Mouse (Mus musculus) bone marrow, adult 2 months (tissue): Measurements from ENCODE around the gene Il17d. TPM values are rescaled to one million over a fixed set of nuclear protein-coding genes. Genes with fewer than 3 reads are reported as not detected.

Experiments used
- H3K27ac ChIP-seq: fragments of 200-500 bp; 2 replicates; pipeline ENCODE4 v1.5.1; 2012; ENCODE audit warnings: low read depth, mild to moderate bottlenecking, control low read depth, inconsistent platforms, low read length; ENCODE audit not compliant: control insufficient read depth, poor library complexity, insufficient read depth
- H3K4me1 ChIP-seq: fragments of 200-500 bp; 2 replicates; pipeline ENCODE4 v1.6.1; 2011; ENCODE audit warnings: low read length; ENCODE audit not compliant: control insufficient read depth, insufficient read depth
- H3K4me3 ChIP-seq: fragments of 200-500 bp; replicated peaks from 2 replicates; pipeline ENCODE3; 2011; ENCODE audit warnings: mild to moderate bottlenecking, low read depth, low read length, control low read depth; ENCODE audit not compliant: control insufficient read depth
- CTCF ChIP-seq: fragments of 200-500 bp; IDR thresholded peaks from 2 replicates; pipeline ENCODE4 v1.5.1; 2011; ENCODE audit warnings: low read length, control low read depth; ENCODE audit not compliant: control insufficient read depth, insufficient read depth
- POLR2A ChIP-seq: fragments of 200-500 bp; IDR thresholded peaks from 2 replicates; pipeline ENCODE4 v1.6.1; 2011; ENCODE audit warnings: low read depth, mild to moderate bottlenecking, control low read depth, low read length, borderline replicate concordance; ENCODE audit not compliant: control insufficient read depth
- WGBS: fragments of 180-500 bp; shearing (Covaris S2); methylation state at CpG from one replicate; pipeline ENCODE4 v1.1.7; 2018; 5-methylcytosine and 5-hydroxymethylcytosine counted together
- polyA plus RNA-seq: library from polyadenylated mRNA; stranded (reverse); fragments of >200 nt; gene quantifications from 2 replicates; pipeline ENCODE4 v1.2.4, GENCODE M21; 2011; ENCODE audit warnings: low replicate concordance; ENCODE audit not compliant: missing spikeins, insufficient read depth, insufficient read length

The Il17d gene
- polyA plus RNA-seq = 2.0 and 2.4 TPM in 2 replicates

GRCm38 (mm10) chr14:57524671-57525387 lies at the start of gene Il17d:
Il17d (plus strand) TSS chr14:57524777.
- H3K4me1 ChIP-seq = no peaks in the 10 kb centered on the region; the same call in none of the 2 replicates
- TF ChIP-seq POLR2A = no peak
- TF ChIP-seq CTCF = no peak
- 6% methylated on average over 80 of the region's 104 CpGs for WGBS
- H3K4me3 ChIP-seq = peak within 1 kb of the TSS; percentile 49
- H3K27ac ChIP-seq = no peak within 1 kb of the TSS

DNA sequence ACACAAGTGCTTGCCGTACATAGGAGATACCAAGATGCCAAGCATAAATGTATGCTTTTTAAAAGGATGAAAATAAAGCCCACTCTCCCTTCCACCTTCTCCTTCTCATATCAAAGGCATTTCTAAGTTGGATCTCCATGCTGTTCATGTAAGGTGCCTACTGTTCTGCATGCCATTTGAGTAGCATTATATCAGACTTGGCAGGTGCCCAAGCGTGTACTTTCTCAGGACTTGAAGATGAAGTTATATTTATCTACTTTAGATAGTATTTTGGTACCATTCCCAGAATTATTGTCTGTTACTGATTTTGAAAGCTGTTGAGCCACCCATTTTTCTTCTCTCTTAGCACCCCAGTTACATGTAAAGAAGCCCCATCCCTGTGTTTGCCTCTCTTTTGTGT lies 49.5 kb upstream of the Il17d start:
- Histone ChIP-seq H3K4me3 (no peak overlapping the region), H3K4me1 (no peaks in the 10 kb centered on the region), H3K27ac (no peak overlapping the region)
- 81% methylated on average over 2 of the region's 2 CpGs for WGBS
- no peak for TF ChIP-seq POLR2A
- no peak for TF ChIP-seq CTCF

DNA sequence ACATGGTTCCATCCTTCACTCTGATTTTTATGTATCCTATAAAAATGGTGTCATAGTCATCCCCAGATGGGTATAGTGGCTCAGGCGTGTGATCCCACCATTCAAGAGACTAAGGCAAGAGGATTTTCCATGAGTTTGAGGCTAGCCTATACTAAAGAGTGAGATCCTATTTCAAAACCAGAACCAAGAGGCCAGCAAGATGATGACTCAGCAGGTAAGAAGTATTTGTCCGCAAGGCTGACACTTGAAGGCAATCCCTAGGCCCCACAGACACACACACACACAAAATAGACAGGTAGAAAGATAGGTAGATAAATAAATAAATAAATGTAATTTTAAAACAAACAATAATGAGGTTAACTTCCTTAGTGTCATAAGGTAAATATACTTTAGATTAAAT lies 42.3 kb upstream of the Il17d start:
- no peaks in the 10 kb centered on the region for H3K4me1 ChIP-seq
- WGBS = 81% methylated on average over 2 of the region's 2 CpGs

DNA sequence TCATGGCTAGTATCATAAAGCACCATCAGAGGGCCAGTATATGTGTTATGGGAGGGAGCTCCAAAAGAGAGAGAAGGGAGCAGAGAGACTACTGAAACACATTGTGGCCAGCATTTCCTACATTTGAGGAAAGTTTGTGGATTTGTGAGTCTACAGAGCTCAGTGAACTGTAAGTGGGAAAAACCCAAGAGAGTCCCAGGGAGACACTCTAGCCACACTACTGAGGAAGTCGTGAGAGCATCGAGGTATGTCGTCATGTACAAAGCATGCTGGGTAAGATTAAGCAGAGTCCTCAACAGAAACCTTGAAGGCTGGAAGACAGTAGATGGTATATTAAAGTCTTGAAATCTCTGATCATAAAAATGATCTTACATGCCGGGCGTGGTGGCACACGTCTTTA lies 40.4 kb upstream of the Il17d start:
- Histone ChIP-seq H3K4me3 (no peak overlapping the region), H3K27ac (no peak overlapping the region), H3K4me1 (no peaks in the 10 kb centered on the region)
- TF ChIP-seq POLR2A = no peak
- TF ChIP-seq CTCF = no peak
- WGBS = 79% methylated on average over 6 of the region's 6 CpGs

More for the DNA sequence above, 42.3 kb upstream of the Il17d start:
- Histone ChIP-seq H3K27ac (no peak overlapping the region), H3K4me3 (no peak overlapping the region)
- TF ChIP-seq CTCF = no peak
- TF ChIP-seq POLR2A = no peak

- Histone ChIP-seq H3K4me3 (no peak overlapping the region), H3K4me1 (no peaks in the 10 kb centered on the region), H3K27ac (no peak overlapping the region)
- WGBS = 82% methylated on average over 3 of the region's 3 CpGs
- TF ChIP-seq CTCF (no peak), POLR2A (no peak)
Measured at GRCm38 (mm10) chr14:57489696-57490095, 34.9 kb upstream of the Il17d start.

- 93% methylated on average over 2 of the region's 2 CpGs for WGBS
- TF ChIP-seq POLR2A (no peak), CTCF (no peak)
- Histone ChIP-seq H3K27ac (no peak overlapping the region), H3K4me1 (no peaks in the 10 kb centered on the region), H3K4me3 (no peak overlapping the region)
Measured at GRCm38 (mm10) chr14:57493840-57494239, 30.7 kb upstream of the Il17d start.

- Histone ChIP-seq H3K4me1 (no peaks in the 10 kb centered on the region), H3K27ac (no peak overlapping the region), H3K4me3 (no peak overlapping the region)
- TF ChIP-seq CTCF = no peak
- TF ChIP-seq POLR2A = no peak
- 80% methylated on average over 6 of the region's 6 CpGs for WGBS
Measured at GRCm38 (mm10) chr14:57503729-57504128, 20.8 kb upstream of the Il17d start.

DNA sequence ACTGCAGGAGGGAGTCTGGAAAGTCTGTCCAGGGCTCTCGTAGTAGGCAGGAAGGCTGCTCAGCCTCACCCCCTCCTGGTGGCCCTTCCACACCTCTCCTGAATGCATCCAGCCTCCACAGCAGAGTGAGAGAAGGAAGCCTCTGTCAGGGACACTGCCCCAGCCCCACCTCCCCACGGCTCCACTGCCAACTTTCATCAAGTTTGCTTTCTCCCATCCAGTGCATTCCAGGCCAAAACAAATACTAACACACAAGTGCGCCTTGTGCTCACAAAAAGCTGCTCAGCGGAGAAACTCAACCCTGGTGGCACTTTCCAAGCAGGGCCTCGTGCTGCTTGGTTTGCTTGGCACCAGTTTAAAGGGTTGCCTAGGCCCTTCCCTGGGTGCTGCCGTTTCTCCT lies 15.0 kb upstream of the Il17d start:
- Histone ChIP-seq H3K27ac (no peak overlapping the region), H3K4me3 (no peak overlapping the region), H3K4me1 (no peaks in the 10 kb centered on the region)
- WGBS = 84% methylated on average over 6 of the region's 6 CpGs
- TF ChIP-seq CTCF (no peak), POLR2A (no peak)

DNA sequence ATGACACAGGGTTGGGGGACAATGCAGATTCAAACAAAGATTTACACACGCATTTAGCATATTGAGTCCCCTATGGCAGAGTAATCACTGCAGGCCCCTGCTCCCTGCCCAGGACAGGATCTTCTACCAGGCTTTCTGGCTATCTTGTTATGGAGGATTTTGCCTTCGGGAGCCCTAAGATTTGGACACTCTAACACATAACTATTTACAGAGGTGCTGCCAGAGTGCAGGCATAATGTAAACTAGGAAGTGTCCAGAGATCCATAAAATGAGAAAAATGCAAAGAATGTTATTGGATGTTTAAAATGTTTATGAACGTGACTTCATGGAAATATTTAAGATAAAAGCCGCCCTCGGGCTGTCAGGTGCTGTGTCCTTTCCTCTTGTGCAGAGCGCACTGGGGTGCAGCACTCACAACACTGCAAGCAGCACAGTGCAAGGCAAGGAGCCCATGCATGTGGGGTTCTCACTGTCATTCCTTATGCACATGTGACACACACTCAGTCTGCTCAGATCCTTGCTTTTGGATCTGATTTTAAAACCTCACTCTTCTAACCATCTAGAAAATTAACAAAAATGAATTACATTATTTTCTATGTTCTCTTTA lies 9.3 kb upstream of the Il17d start:
- no peak overlapping the region for H3K27ac ChIP-seq
- TF ChIP-seq CTCF (no peak), POLR2A (no peak)
- 89% methylated on average over 6 of the region's 6 CpGs for WGBS

More for the DNA sequence above, 9.3 kb upstream of the Il17d start:
- Histone ChIP-seq H3K4me1 (no peaks in the 10 kb centered on the region), H3K4me3 (no peak overlapping the region)
